26 mouse cellular contexts compared by ENCODE assay signal in the genomic region with DNA sequence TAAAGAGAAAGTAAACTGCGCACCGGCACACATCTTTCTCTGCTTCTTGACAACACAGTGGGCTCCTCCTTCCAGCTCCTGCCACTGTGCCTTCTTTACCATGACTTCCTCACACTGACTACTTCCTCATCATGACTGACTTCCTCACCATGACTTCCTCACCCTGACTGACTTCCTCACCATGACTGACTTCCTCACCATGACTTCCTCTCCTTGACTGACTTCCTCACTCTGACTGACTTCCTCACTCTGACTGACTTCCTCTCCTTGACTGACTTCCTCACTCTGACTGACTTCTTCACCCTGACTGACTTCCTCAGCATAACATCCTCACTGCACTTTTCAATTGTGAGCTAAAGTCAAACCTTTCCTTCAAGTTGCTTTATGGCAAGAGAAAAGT.
DNase-seq lines count a peak whose midpoint lies in the region; ATAC-seq and TF ChIP-seq lines count a peak whose summit lies in the region.
"Had no signal": no experiment of that assay in that cellular context is flagged by ENCODE, and none has a peak within 500 bp of the region (broad histone marks: within the 10 kb centered on the region; RNA-seq: fewer than 3 reads in every experiment).

No protein-coding gene starts in this region.

- DNase-seq in 416B (ENCODE audit: low read depth) (peak; percentile 15), MEL (ENCODE audit: low read depth, low spot score) (peak; percentile 17)
- no peak for DNase-seq in spleen, postnatal 36 days (ENCODE audit: low spot score in 2 of 2)
- no peak for DNase-seq in left cerebral cortex, adult 11 months (ENCODE audit: low spot score)
- DNase-seq in left cerebral cortex, postnatal 14 days (ENCODE audit: low spot score in 2 of 2), result no peak
- DNase-seq: adrenal gland, postnatal 14 days; B cell, adult 2 months; cerebellum, adult 18-20 months; cerebellum, adult 9-11 months; cerebellum, postnatal 36 days; forebrain, postnatal 0 days; gastrocnemius, postnatal 36 days; heart, adult 18-20 months; heart, postnatal 10 days; heart, postnatal 4 days had no signal

- no peak overlapping the region for H3K4me3 ChIP-seq in MEL (ENCODE audit: control insufficient read depth in 1 of 2, insufficient read depth in 1 of 2, low read depth in 2 of 2, low read length in 2 of 2)
- no peak overlapping the region for H3K4me3 ChIP-seq in hindbrain, embryonic 12.5 days
- H3K4me3 ChIP-seq: embryonic facial prominence, embryonic 10.5 days; forebrain, embryonic 13.5 days; heart, embryonic 10.5 days had no signal

- H3K27ac ChIP-seq in MEL (ENCODE audit: control insufficient read depth, low read depth, low read length), result no peak overlapping the region
- no peak overlapping the region for H3K27ac ChIP-seq in hindbrain, embryonic 12.5 days
- H3K27ac ChIP-seq: embryonic facial prominence, embryonic 10.5 days; forebrain, embryonic 13.5 days; heart, embryonic 10.5 days; hindbrain, embryonic 14.5 days had no signal

- no peak for TF ChIP-seq EP300 in MEL (IDR thresholded peaks at IDR 0.05; ENCODE audit: low read depth in 1 of 2, low read length in 2 of 2)

- intact Hi-C loops in left cerebral cortex, postnatal 14 days (cut with DNase I), result no loop called here

- no peaks in the 10 kb centered on the region for H3K9me3 ChIP-seq in MEL (replicated peaks; ENCODE audit: insufficient read depth, low read length)
- H3K9me3 ChIP-seq in hindbrain, embryonic 12.5 days (replicated peaks), result no peaks in the 10 kb centered on the region
- H3K9me3 ChIP-seq: embryonic facial prominence, embryonic 10.5 days; forebrain, embryonic 13.5 days; heart, embryonic 10.5 days had no signal

- TF ChIP-seq RAD21 in MEL (IDR thresholded peaks at IDR 0.05; ENCODE audit: low read depth, low read length), result no peak

- peak; percentile 96 for ATAC-seq in granulocyte monocyte progenitor cell, adult 5-6 weeks (replicated peaks; ENCODE audit: poor library complexity, severe bottlenecking)
- peak; percentile 98 for ATAC-seq in megakaryocyte progenitor cell, adult 5-6 weeks (replicated peaks; ENCODE audit: poor library complexity)
- ATAC-seq in hindbrain, embryonic 12.5 days (ENCODE audit: low FRiP score), result no peak
- ATAC-seq: activated CD4-positive, CD25-positive, alpha-beta regulatory T cell, adult 4 months; CD4-positive, CD25-positive, alpha-beta regulatory T cell, adult 4 months; forebrain, embryonic 13.5 days; forebrain, postnatal 0 days; Patski had no signal

- no peak for TF ChIP-seq POLR2A in MEL (IDR thresholded peaks at IDR 0.05; ENCODE audit: control insufficient read depth in 1 of 2, insufficient read depth in 1 of 2, low read depth in 1 of 2, low read length in 2 of 2, poor library complexity in 1 of 2)

- no peaks in the 10 kb centered on the region for H3K36me3 ChIP-seq in MEL (ENCODE audit: control insufficient read depth in 1 of 2, insufficient read depth in 2 of 2, low read length in 2 of 2)
- H3K36me3 ChIP-seq in hindbrain, embryonic 12.5 days, result no peaks in the 10 kb centered on the region
- H3K36me3 ChIP-seq: embryonic facial prominence, embryonic 10.5 days; G1E; heart, embryonic 10.5 days had no signal

- no peak overlapping the region for H3K4me2 ChIP-seq in hindbrain, embryonic 12.5 days (replicated peaks)
- H3K4me2 ChIP-seq: forebrain, embryonic 13.5 days; hindbrain, embryonic 14.5 days had no signal

- no peak overlapping the region for H3K9ac ChIP-seq in MEL (ENCODE audit: control insufficient read depth, low read depth, low read length, poor library complexity, severe bottlenecking)
- no peak overlapping the region for H3K9ac ChIP-seq in hindbrain, embryonic 12.5 days
- H3K9ac ChIP-seq: forebrain, embryonic 13.5 days; forebrain, postnatal 0 days; hindbrain, embryonic 14.5 days had no signal

- TF ChIP-seq CTCF in MEL (IDR thresholded peaks at IDR 0.05 in 2 of 3, conservative IDR thresholded peaks at IDR 0.05 in 1 of 3; ENCODE audit: control insufficient read depth in 1 of 3, insufficient read depth in 1 of 3, low read depth in 2 of 3, low read length in 3 of 3, poor library complexity in 1 of 3, severe bottlenecking in 1 of 3), result no peak

- H3K27me3 ChIP-seq in MEL (ENCODE audit: control insufficient read depth in 1 of 2, insufficient read depth in 2 of 2, low read length in 2 of 2), result no peaks in the 10 kb centered on the region
- no peaks in the 10 kb centered on the region for H3K27me3 ChIP-seq in hindbrain, embryonic 12.5 days
- H3K27me3 ChIP-seq: forebrain, embryonic 13.5 days; Patski had no signal

- H3K4me1 ChIP-seq in MEL (ENCODE audit: control insufficient read depth in 1 of 2, insufficient read depth in 2 of 2, low read length in 2 of 2), result no peaks in the 10 kb centered on the region
- no peaks in the 10 kb centered on the region for H3K4me1 ChIP-seq in hindbrain, embryonic 12.5 days
- H3K4me1 ChIP-seq: embryonic facial prominence, embryonic 10.5 days; forebrain, embryonic 13.5 days; heart, embryonic 10.5 days had no signal

- no peaks in the 10 kb centered on the region for H3K79me2 ChIP-seq in MEL (ENCODE audit: control insufficient read depth, insufficient read depth, low read length, poor library complexity)

- WGBS in hindbrain, embryonic 12.5 days, result 91% methylated on average over 2 of the region's 2 CpGs

TF ChIP-seq in MEL, 35 proteins besides CTCF, POLR2A, EP300 and RAD21:
- TF ChIP-seq ELF1 (IDR thresholded peaks at IDR 0.05; ENCODE audit: low read depth, low read length) (no peak), GATA1 (IDR thresholded peaks at IDR 0.05; ENCODE audit: low read depth, low read length) (no peak), SMC3 (IDR thresholded peaks at IDR 0.05; ENCODE audit: low read depth, low read length) (no peak), ZKSCAN1 (IDR thresholded peaks at IDR 0.05; ENCODE audit: low read depth, low read length) (no peak), GABPA (IDR thresholded peaks at IDR 0.05; ENCODE audit: low read depth, low read length) (no peak), MYB (IDR thresholded peaks at IDR 0.05; ENCODE audit: low read depth, low read length) (no peak), ETS1 (IDR thresholded peaks at IDR 0.05; ENCODE audit: low read depth, low read length) (no peak), RCOR1 (IDR thresholded peaks at IDR 0.05; ENCODE audit: low read depth, low read length) (no peak), USF2 (IDR thresholded peaks at IDR 0.05; ENCODE audit: borderline replicate concordance in 1 of 2, insufficient read depth in 1 of 2, low read depth in 1 of 2, low read length in 2 of 2) (no peak), USF1 (IDR thresholded peaks at IDR 0.05; ENCODE audit: low read depth, low read length) (no peak), SIN3A (IDR thresholded peaks at IDR 0.05; ENCODE audit: low read length) (no peak), NRF1 (IDR thresholded peaks at IDR 0.05; ENCODE audit: insufficient read depth, low read depth, low read length, poor library complexity, severe bottlenecking) (no peak), CHD2 (IDR thresholded peaks at IDR 0.05; ENCODE audit: low read length) (no peak), POLR2AphosphoS2 (IDR thresholded peaks at IDR 0.05; ENCODE audit: low read length) (no peak), MAFK (IDR thresholded peaks at IDR 0.05; ENCODE audit: borderline replicate concordance, low read depth, low read length) (no peak)
TF ChIP-seq in MEL: peak in this region for 0.

Comparison
In these comparisons a context has a peak if more than half of its experiments do, and no peak if none do; other contexts are left out.
1. DNase-seq: peak in 416B (single experiment) and MEL (single experiment); none in spleen, postnatal 36 days (0 of 2), left cerebral cortex, adult 11 months (single experiment) and left cerebral cortex, postnatal 14 days (0 of 2).